Mouse (Mus musculus): ENCODE results near the gene Traf6.

- TF ChIP-seq CTCF (IDR thresholded peaks at IDR 0.05), result peak; percentile 72
- peak; percentile 92 for TF ChIP-seq EP300 (IDR thresholded peaks at IDR 0.05)
These were observed 37.6 kb downstream of the Traf6 start for GRCm38 (mm10) chr2:101715650-101716323.

Measured in lung, postnatal 0 days (tissue).